Mouse (Mus musculus) 3134 (cell line): ENCODE measurements around the gene Gm3383.
"Not testable (repeated sequence)": the region's sequence is repeated elsewhere in the genome, so short reads cannot be mapped to it uniquely, and the experiment has no call there.

Experiments
- DNase-seq: peaks from one replicate; pipeline ENCODE4 v3.0.0-alpha.2; 2011; ENCODE audit warnings: low spot score; ENCODE audit not compliant: insufficient read length; ENCODE audit errors: extremely low read depth

The Gm3383 gene

GRCm38 (mm10) chr14:5807882-5808281 is at the start of gene Gm3383:
Gm3383 (minus strand) TSS chr14:5807982.
- not testable (repeated sequence) for DNase-seq

- DNase-seq = not testable (repeated sequence)
These were observed 48.1 kb upstream of the Gm3383 start for GRCm38 (mm10) chr14:5855911-5856310.

- DNase-seq = not testable (repeated sequence)
These were observed 22.4 kb upstream of the Gm3383 start, which contains the start of gene Gm3424 for GRCm38 (mm10) chr14:5830229-5830628. Gm3424 (minus strand) TSS chr14:5830329.

- DNase-seq = not testable (repeated sequence)
These were observed 5.0 kb upstream of the Gm3383 start for GRCm38 (mm10) chr14:5812699-5813356.

GRCm38 (mm10) chr14:5741477-5741876 is 66.3 kb downstream of the Gm3383 start, which contains the start of gene Gm3373:
Gm3373 (minus strand) TSS chr14:5741577.
- not testable (repeated sequence) for DNase-seq

- not testable (repeated sequence) for DNase-seq
These were observed 120.4 kb downstream of the Gm3383 start, which contains the start of gene Gm9603 for GRCm38 (mm10) chr14:5687357-5687756. Gm9603 (minus strand) TSS chr14:5687457.

GRCm38 (mm10) chr14:5632928-5633327 is 174.9 kb downstream of the Gm3383 start, which contains the start of gene Gm8265:
Gm8265 (minus strand) TSS chr14:5633028.
- not testable (repeated sequence) for DNase-seq
